Mouse (Mus musculus) MEL (cell line): Measurements from ENCODE around the gene Tmprss11a. TPM values are rescaled to one million over a fixed set of nuclear protein-coding genes. Genes with fewer than 3 reads are reported as not detected.

Experiments
- polyA plus RNA-seq, 2 experiments: library from polyadenylated mRNA; stranded (reverse) in 1 of 2; unstranded in 1 of 2; fragments of >175 nt in 1 of 2; fragments of >200 nt in 1 of 2; gene quantifications; 2 replicates each; pipeline versions ENCODE4 v1.2.1 to v1.2.4; 2012; ENCODE audit warnings: low replicate concordance in 2 of 2, low read depth in 1 of 2; ENCODE audit not compliant: insufficient read length in 2 of 2, insufficient read depth in 1 of 2, missing spikeins in 1 of 2
- total RNA-seq: library from RNA; depleted of rRNA; stranded (reverse); fragments of 300-350 nt; gene quantifications from 2 replicates; pipeline ENCODE4 v1.2.3, GENCODE M21; 2012; rRNA removed

Gene Tmprss11a
- total and polyA plus RNA-seq, 3 experiments, result not detected

Other genes starting within 250 kb of the Tmprss11a start
- not detected in 2 replicates for gene Tmprss11c, start 179.7 kb downstream of the Tmprss11a start, total RNA-seq
- not detected for gene Tmprss11c, start 179.7 kb downstream of the Tmprss11a start, polyA plus RNA-seq
- not detected in 2 replicates for gene Tmprss11d, start 95.6 kb downstream of the Tmprss11a start, total RNA-seq
- not detected for gene Tmprss11d, start 95.6 kb downstream of the Tmprss11a start, polyA plus RNA-seq
- not detected in 2 replicates for gene Tmprss11g, start 49.6 kb upstream of the Tmprss11a start, total RNA-seq
- not detected for gene Tmprss11g, start 49.6 kb upstream of the Tmprss11a start, polyA plus RNA-seq
- gene Tmprss11f, start 163.4 kb upstream of the Tmprss11a start, total RNA-seq, result not detected in 2 replicates
- not detected for gene Tmprss11f, start 163.4 kb upstream of the Tmprss11a start, polyA plus RNA-seq
- gene Tmprss11b, start 207.4 kb upstream of the Tmprss11a start, total RNA-seq, result not detected in 2 replicates
- not detected for gene Tmprss11b, start 207.4 kb upstream of the Tmprss11a start, polyA plus RNA-seq